Mouse (Mus musculus) ES-E14 (cell line): ENCODE results near the gene Tspyl3. TPM values are rescaled to one million over a fixed set of nuclear protein-coding genes. Genes with fewer than 3 reads are reported as not detected.

Experiments used
- DNase-seq: peaks from one replicate; pipeline ENCODE4 v3.0.0-alpha.2; 2013; ENCODE audit warnings: low read depth, low spot score
- H3K27ac ChIP-seq: 2 replicates; pipeline ENCODE4 v1.5.1; 2012; ENCODE audit warnings: low read depth, mild to moderate bottlenecking, low read length, moderate library complexity, mixed read lengths; ENCODE audit not compliant: poor library complexity, insufficient read depth, severe bottlenecking
- H3K36me3 ChIP-seq: 2 replicates; pipeline ENCODE4 v1.6.1; 2012; ENCODE audit warnings: mild to moderate bottlenecking, low read length, moderate library complexity, mixed read lengths; ENCODE audit not compliant: control insufficient read depth, poor library complexity, insufficient read depth, severe bottlenecking
- H3K4me1 ChIP-seq, 2 experiments: fragments of 150-350 bp in 1 of 2; sonication (generic) in 1 of 2; 2 replicates each; pipeline ENCODE4 v1.6.1; 2012; ENCODE audit warnings: low read length in 2 of 2, mild to moderate bottlenecking in 1 of 2, mixed read lengths in 1 of 2; ENCODE audit not compliant: control insufficient read depth in 2 of 2, insufficient read depth in 2 of 2, poor library complexity in 1 of 2
- H3K4me3 ChIP-seq, 2 experiments: fragments of 150-350 bp in 1 of 2; sonication (generic) in 1 of 2; 2 replicates each; pipeline ENCODE4 v1.5.1; 2012; ENCODE audit warnings: low read length in 2 of 2, low read depth in 1 of 2, mild to moderate bottlenecking in 1 of 2, mixed read lengths in 1 of 2; ENCODE audit not compliant: insufficient read depth in 1 of 2, poor library complexity in 1 of 2, severe bottlenecking in 1 of 2
- H3K9ac ChIP-seq: 2 replicates; pipeline ENCODE4 v1.6.1; 2012; ENCODE audit warnings: low read depth, mild to moderate bottlenecking, low read length, mixed read lengths; ENCODE audit not compliant: poor library complexity, insufficient read depth, severe bottlenecking
- H3K9me3 ChIP-seq: fragments of 150-350 bp; sonication (generic); 2 replicates; pipeline ENCODE4 v1.6.1; 2012; ENCODE audit warnings: low read depth, mild to moderate bottlenecking, low read length; ENCODE audit not compliant: control insufficient read depth, insufficient read depth
- CHD2 ChIP-seq: IDR thresholded peaks from 2 replicates; pipeline ENCODE4 v1.6.1; 2014; ENCODE audit warnings: mild to moderate bottlenecking, low read depth, low read length, inconsistent platforms
- HCFC1 ChIP-seq: IDR thresholded peaks from 2 replicates; pipeline ENCODE4 v1.6.1; 2012; ENCODE audit warnings: low read length, inconsistent platforms, borderline replicate concordance; ENCODE audit not compliant: insufficient read depth
- MAFK ChIP-seq: IDR thresholded peaks from 2 replicates; pipeline ENCODE4 v1.6.1; 2014; ENCODE audit warnings: mild to moderate bottlenecking, low read depth, low read length, inconsistent platforms; ENCODE audit not compliant: insufficient read depth
- ZC3H11A ChIP-seq: IDR thresholded peaks from 2 replicates; pipeline ENCODE4 v1.6.1; 2012; ENCODE audit warnings: low read depth, mild to moderate bottlenecking, inconsistent platforms, low read length, borderline replicate concordance
- ZNF384 ChIP-seq: IDR thresholded peaks from 2 replicates; pipeline ENCODE4 v1.6.1; 2012; ENCODE audit warnings: low read depth, low read length, inconsistent platforms
- in situ Hi-C, 2 experiments: fragments of 600-800 bp; cut with MboI; formaldehyde crosslinking; loops; one replicate each; pipeline ENCODE4 v1.15.1; 2025; ENCODE audit warnings: low sequenced_read_pairs in 2 of 2, inconsistent platforms in 1 of 2; ENCODE audit not compliant: unreplicated experiment in 2 of 2
- total RNA-seq: library from RNA; depleted of rRNA; stranded (reverse); fragments of 300-350 nt; gene quantifications from 2 replicates; pipeline ENCODE4 v1.2.3, GENCODE M21; 2012; rRNA removed

Gene Tspyl3
- total RNA-seq, 1 experiment = 2.1 TPM

- Histone ChIP-seq H3K36me3 (peaks cover 6% of the 10 kb centered on the region; the same call in 1 of the 2 replicates), H3K9me3 (no peaks in the 10 kb centered on the region), H3K4me1 (peaks cover 2% of the 10 kb centered on the region in 2 experiments; a peak in 2 of 4 replicates), H3K9ac (no peak overlapping the region), H3K4me3 (no peak overlapping the region), H3K27ac (no peak overlapping the region)
- in situ Hi-C loops = no loop called here
- TF ChIP-seq ZNF384 (no peak), CHD2 (no peak), HCFC1 (no peak), MAFK (no peak), ZC3H11A (no peak)
- DNase-seq = no peak
These were observed 48.1 kb downstream of the Tspyl3 start for GRCm38 (mm10) chr2:153177188-153177587.

GRCm38 (mm10) chr2:153175995-153176570 is 49.2 kb downstream of the Tspyl3 start:
- H3K9me3 ChIP-seq = no peaks in the 10 kb centered on the region
- H3K4me1 ChIP-seq = peaks cover 5 to 8% of the 10 kb centered on the region in 2 experiments; a peak in 3 of 4 replicates
- no peak overlapping the region for H3K4me3 ChIP-seq
- H3K27ac ChIP-seq = no peak overlapping the region
- H3K36me3 ChIP-seq = peaks cover 5% of the 10 kb centered on the region; the same call in 1 of the 2 replicates
- DNase-seq = no peak
- TF ChIP-seq MAFK (no peak), HCFC1 (no peak), CHD2 (no peak), ZC3H11A (no peak), ZNF384 (no peak)
- in situ Hi-C loops = no loop called here
- H3K9ac ChIP-seq = no peak overlapping the region

Other genes with a start within 250 kb of the Tspyl3 start
- 52.2 and 53.3 TPM in 2 replicates for gene Pdrg1, start 210.0 kb downstream of the Tspyl3 start, total RNA-seq
- gene Xkr7, start 193.6 kb downstream of the Tspyl3 start, total RNA-seq = 0.36 and 1.9 TPM in 2 replicates
- 1.9 and 2.2 TPM in 2 replicates for gene Ccm2l, start 159.5 kb downstream of the Tspyl3 start, total RNA-seq
- 29.3 and 60.8 TPM in 2 replicates for gene Hck, start 117.0 kb downstream of the Tspyl3 start, total RNA-seq
- 62.8 and 108 TPM in 2 replicates for gene Tm9sf4, start 64.1 kb downstream of the Tspyl3 start, total RNA-seq
- 3.5 and 3.9 TPM in 2 replicates for gene Plagl2, start 16.0 kb upstream of the Tspyl3 start, total RNA-seq
- gene Pofut1, start 16.1 kb upstream of the Tspyl3 start, total RNA-seq = 29.2 and 37.8 TPM in 2 replicates
- 7.6 and 8.6 TPM in 2 replicates for gene Kif3b, start 66.0 kb upstream of the Tspyl3 start, total RNA-seq
- gene Asxl1, start 120.4 kb upstream of the Tspyl3 start, total RNA-seq = 44.8 and 46.2 TPM in 2 replicates